Mouse (Mus musculus): ENCODE data around the gene 1700018B08Rik. TPM values are rescaled to one million over a fixed set of nuclear protein-coding genes. Genes with fewer than 3 reads are reported as not detected.

1700018B08Rik gene
- total and polyA plus RNA-seq, 2 experiments = not detected

- H3K79me2 ChIP-seq (ENCODE audit: control insufficient read depth, insufficient read depth, low read length) = peaks cover 35% of the 10 kb centered on the region
- H3K27me3 ChIP-seq (ENCODE audit: control insufficient read depth, insufficient read depth, low read length) = no peaks in the 10 kb centered on the region
- no peak for TF ChIP-seq POLR2A (IDR thresholded peaks at IDR 0.05; ENCODE audit: extremely low read depth, insufficient read depth, low read length)
- TF ChIP-seq CTCF (IDR thresholded peaks at IDR 0.05; ENCODE audit: low read depth, low read length) = no peak
- peaks cover 4% of the 10 kb centered on the region for H3K36me3 ChIP-seq (ENCODE audit: control insufficient read depth, insufficient read depth, low read length)
- no peak overlapping the region for H3K4me3 ChIP-seq (ENCODE audit: insufficient read depth, low read depth, low read length)
- 90% methylated on average over 4 of the region's 4 CpGs for WGBS
- H3K4me1 ChIP-seq (ENCODE audit: control insufficient read depth, insufficient read depth, low read length) = peaks cover 18% of the 10 kb centered on the region
- H3K9ac ChIP-seq (ENCODE audit: low read depth, low read length) = no peak overlapping the region
- H3K27ac ChIP-seq (replicated peaks; ENCODE audit: insufficient read depth, low read depth, low read length) = no peak overlapping the region
- no peak for DNase-seq (ENCODE audit: extremely low read depth, low read depth, low spot score)
Measured at GRCm38 (mm10) chr8:121588750-121589149, 44.6 kb upstream of the 1700018B08Rik start.

GRCm38 (mm10) chr8:121585159-121585825 lies 41.2 kb upstream of the 1700018B08Rik start:
- DNase-seq (ENCODE audit: extremely low read depth, low read depth, low spot score) = peak; percentile 97
- Histone ChIP-seq H3K27ac (replicated peaks; ENCODE audit: insufficient read depth, low read depth, low read length) (peak overlapping the region; percentile 85), H3K4me1 (ENCODE audit: control insufficient read depth, insufficient read depth, low read length) (peaks cover 11% of the 10 kb centered on the region)

DNA sequence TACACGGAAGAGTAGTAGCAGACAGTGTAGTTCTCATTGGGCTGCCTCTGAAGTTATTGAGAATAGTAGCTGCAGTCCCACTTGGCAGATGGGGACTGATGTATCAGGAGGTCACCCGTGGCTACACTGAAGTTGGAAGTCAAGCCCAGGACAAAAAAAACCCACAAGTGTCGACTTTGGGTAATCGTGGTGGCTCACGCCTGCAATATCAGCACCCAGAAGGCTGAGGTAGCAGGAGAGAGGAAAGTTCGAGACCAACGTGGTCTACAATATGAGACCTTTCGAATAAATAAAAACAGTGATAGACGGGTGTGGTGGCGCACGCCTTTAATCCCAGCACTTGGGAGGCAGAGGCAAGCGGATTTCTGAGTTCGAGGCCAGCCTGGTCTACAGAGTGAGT lies 40.6 kb upstream of the 1700018B08Rik start:
- 45% methylated on average over 13 of the region's 13 CpGs for WGBS
- no peak for DNase-seq (ENCODE audit: extremely low read depth, low read depth, low spot score)
- TF ChIP-seq CTCF (IDR thresholded peaks at IDR 0.05; ENCODE audit: low read depth, low read length) (no peak), POLR2A (IDR thresholded peaks at IDR 0.05; ENCODE audit: extremely low read depth, insufficient read depth, low read length) (no peak)
- no peak overlapping the region for H3K9ac ChIP-seq (ENCODE audit: low read depth, low read length)
- H3K27me3 ChIP-seq (ENCODE audit: control insufficient read depth, insufficient read depth, low read length) = no peaks in the 10 kb centered on the region
- no peaks in the 10 kb centered on the region for H3K79me2 ChIP-seq (ENCODE audit: control insufficient read depth, insufficient read depth, low read length)
- no peak overlapping the region for H3K4me3 ChIP-seq (ENCODE audit: insufficient read depth, low read depth, low read length)
- peaks cover 15% of the 10 kb centered on the region for H3K4me1 ChIP-seq (ENCODE audit: control insufficient read depth, insufficient read depth, low read length)
- H3K36me3 ChIP-seq (ENCODE audit: control insufficient read depth, insufficient read depth, low read length) = no peaks in the 10 kb centered on the region
- peak overlapping the region; percentile 85 for H3K27ac ChIP-seq (replicated peaks; ENCODE audit: insufficient read depth, low read depth, low read length)

More at GRCm38 (mm10) chr8:121585159-121585825, 41.2 kb upstream of the 1700018B08Rik start:
- Histone ChIP-seq H3K9ac (ENCODE audit: low read depth, low read length) (peak overlapping the region; percentile 79), H3K27me3 (ENCODE audit: control insufficient read depth, insufficient read depth, low read length) (no peaks in the 10 kb centered on the region), H3K36me3 (ENCODE audit: control insufficient read depth, insufficient read depth, low read length) (no peaks in the 10 kb centered on the region), H3K79me2 (ENCODE audit: control insufficient read depth, insufficient read depth, low read length) (0 out of 2 replicates have a peak, but pooled peaks cover under 1% of the 10 kb centered on the region), H3K4me3 (ENCODE audit: insufficient read depth, low read depth, low read length) (peak overlapping the region; percentile 68)
- under 1% methylated on average over 47 of the region's 47 CpGs for WGBS
- TF ChIP-seq POLR2A (IDR thresholded peaks at IDR 0.05; ENCODE audit: extremely low read depth, insufficient read depth, low read length) (peak; percentile 88), CTCF (IDR thresholded peaks at IDR 0.05; ENCODE audit: low read depth, low read length) (no peak)

DNA sequence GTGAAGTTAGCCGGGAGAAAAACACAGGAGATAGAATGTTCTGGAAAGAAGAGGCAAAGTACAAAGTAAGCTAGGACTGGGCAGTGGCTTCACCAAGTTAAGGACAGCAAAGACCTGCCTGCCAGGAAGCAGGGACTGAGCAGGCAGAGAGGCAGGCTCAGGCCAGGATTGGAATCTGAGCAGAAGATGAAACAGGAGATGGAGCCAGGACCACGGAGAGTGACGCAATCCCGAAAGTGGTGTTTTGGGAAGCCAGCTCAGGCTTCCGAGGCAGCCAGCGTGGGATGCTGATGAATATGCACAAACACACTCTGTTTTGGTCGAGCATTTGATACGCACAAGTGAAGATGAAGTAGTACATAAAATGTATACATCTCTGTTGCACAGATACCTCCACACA lies 39.5 kb upstream of the 1700018B08Rik start:
- DNase-seq (ENCODE audit: extremely low read depth, low read depth, low spot score) = peak; percentile 81
- Histone ChIP-seq H3K4me3 (ENCODE audit: insufficient read depth, low read depth, low read length) (no peak overlapping the region), H3K4me1 (ENCODE audit: control insufficient read depth, insufficient read depth, low read length) (peaks cover 17% of the 10 kb centered on the region), H3K9ac (ENCODE audit: low read depth, low read length) (no peak overlapping the region), H3K27me3 (ENCODE audit: control insufficient read depth, insufficient read depth, low read length) (no peaks in the 10 kb centered on the region), H3K27ac (replicated peaks; ENCODE audit: insufficient read depth, low read depth, low read length) (no peak overlapping the region), H3K79me2 (ENCODE audit: control insufficient read depth, insufficient read depth, low read length) (no peaks in the 10 kb centered on the region), H3K36me3 (ENCODE audit: control insufficient read depth, insufficient read depth, low read length) (no peaks in the 10 kb centered on the region)
- WGBS = 17% methylated on average over 8 of the region's 8 CpGs
- no peak for TF ChIP-seq POLR2A (IDR thresholded peaks at IDR 0.05; ENCODE audit: extremely low read depth, insufficient read depth, low read length)
- no peak for TF ChIP-seq CTCF (IDR thresholded peaks at IDR 0.05; ENCODE audit: low read depth, low read length)

DNA sequence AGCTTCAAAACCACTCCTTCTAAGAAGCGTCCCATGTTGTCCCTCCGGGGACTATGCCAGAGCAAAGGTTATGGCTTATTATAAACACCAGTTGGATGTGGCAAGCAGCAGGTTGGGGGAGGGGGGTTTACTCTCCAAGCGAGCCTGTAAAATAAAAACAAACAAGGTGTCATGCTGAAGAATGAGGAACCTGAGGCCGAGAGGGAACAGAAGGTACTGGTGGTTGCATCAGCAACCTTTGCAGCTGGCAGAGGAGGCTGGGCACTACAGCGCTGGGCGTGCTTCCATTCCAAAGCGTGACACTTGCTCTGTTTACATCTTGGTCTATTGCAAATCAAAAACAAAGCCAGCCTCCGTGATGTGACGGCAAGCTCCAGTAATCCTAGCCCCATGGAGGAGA lies 36.3 kb upstream of the 1700018B08Rik start:
- TF ChIP-seq CTCF (IDR thresholded peaks at IDR 0.05; ENCODE audit: low read depth, low read length) = no peak
- TF ChIP-seq POLR2A (IDR thresholded peaks at IDR 0.05; ENCODE audit: extremely low read depth, insufficient read depth, low read length) = no peak

More for the DNA sequence above, 36.3 kb upstream of the 1700018B08Rik start:
- Histone ChIP-seq H3K4me3 (ENCODE audit: insufficient read depth, low read depth, low read length) (no peak overlapping the region), H3K36me3 (ENCODE audit: control insufficient read depth, insufficient read depth, low read length) (no peaks in the 10 kb centered on the region), H3K4me1 (ENCODE audit: control insufficient read depth, insufficient read depth, low read length) (peaks cover 22% of the 10 kb centered on the region), H3K27me3 (ENCODE audit: control insufficient read depth, insufficient read depth, low read length) (no peaks in the 10 kb centered on the region), H3K27ac (replicated peaks; ENCODE audit: insufficient read depth, low read depth, low read length) (peak overlapping the region; percentile 98), H3K9ac (ENCODE audit: low read depth, low read length) (no peak overlapping the region), H3K79me2 (ENCODE audit: control insufficient read depth, insufficient read depth, low read length) (peaks cover 24% of the 10 kb centered on the region; the same call in 1 of the 2 replicates)
- WGBS = 12% methylated on average over 9 of the region's 9 CpGs
- DNase-seq (ENCODE audit: extremely low read depth, low read depth, low spot score) = peak; percentile 98

Data from liver, adult 2 months (tissue).